Mouse (Mus musculus): ENCODE results near the gene Rogdi.

The Rogdi gene

DNA sequence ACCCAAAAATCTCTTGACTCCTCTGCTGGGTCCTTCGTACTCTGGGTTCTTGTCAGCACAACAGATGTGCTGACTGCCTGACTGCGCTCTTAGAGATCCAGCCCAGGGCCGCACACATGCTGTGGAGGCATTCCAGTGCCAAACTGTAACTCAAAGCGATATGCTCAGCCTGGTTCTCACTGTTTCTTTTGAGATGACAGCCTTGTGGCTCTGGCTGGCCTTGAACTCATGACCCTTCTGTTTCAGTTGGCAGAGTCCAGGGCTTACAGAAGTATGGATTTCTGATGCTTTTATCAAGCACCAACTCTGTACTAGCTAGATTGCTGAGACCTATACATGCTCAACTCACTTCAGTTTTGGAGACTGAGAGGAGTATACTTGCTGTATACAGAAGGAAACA is 20.1 kb downstream of the Rogdi start:
- in situ Hi-C loops (cut with MboI, MseI) = no loop called here

DNA sequence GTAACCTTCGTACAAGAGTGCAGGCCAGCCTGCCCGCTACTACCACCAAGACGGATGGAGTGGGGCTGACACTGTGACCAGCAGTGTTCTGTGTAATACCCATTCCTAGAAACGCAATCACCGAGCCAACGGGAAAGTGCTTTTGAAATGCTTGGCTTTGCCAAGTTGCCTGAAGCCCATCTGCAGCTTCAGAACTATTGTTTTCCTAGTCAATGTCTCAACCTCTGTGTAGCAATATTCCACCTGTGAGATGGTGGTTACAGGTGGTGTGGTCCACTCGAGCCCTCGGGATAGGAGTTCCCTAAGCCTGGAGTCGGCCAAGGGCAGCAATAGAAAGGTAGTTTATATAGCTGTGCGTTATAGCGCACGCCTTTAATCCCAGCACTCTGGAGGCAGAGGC is 28.6 kb downstream of the Rogdi start:
- in situ Hi-C loops (cut with MboI, MseI) = loop anchor here (5.0 kb wide), 1 partner anchor 158 kb away; no protein-coding TSS in a partner anchor

DNA sequence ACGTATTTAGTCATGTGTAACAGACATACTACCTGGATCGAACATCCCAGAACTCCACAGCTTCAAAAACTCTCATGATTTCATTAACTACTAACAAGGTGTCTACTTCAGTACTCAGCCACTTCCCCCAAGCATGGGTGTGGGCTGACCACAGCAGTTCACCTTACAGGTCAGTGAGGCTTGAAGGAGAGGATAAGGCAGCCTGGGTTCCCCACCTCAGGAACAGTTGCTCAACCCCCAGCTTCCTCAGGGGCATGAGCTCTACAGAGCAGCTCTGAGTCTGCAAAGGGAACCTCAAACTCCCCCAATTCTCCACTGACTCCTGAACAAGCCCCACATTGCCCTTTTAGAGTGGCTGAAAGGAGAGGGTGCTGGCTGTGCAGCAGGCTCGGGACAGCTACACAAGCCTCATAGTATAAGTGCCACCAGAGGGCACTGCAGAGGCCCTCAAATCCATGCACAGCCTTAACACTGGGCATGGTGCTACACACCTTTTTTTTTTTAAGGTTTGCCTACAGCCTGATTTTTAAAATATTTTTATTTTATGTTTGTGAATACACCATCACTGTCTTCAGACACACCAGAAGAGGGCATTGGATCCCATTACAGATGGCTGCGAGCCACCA is 33.5 kb downstream of the Rogdi start:
- in situ Hi-C loops (cut with MboI, MseI) = no loop called here

DNA sequence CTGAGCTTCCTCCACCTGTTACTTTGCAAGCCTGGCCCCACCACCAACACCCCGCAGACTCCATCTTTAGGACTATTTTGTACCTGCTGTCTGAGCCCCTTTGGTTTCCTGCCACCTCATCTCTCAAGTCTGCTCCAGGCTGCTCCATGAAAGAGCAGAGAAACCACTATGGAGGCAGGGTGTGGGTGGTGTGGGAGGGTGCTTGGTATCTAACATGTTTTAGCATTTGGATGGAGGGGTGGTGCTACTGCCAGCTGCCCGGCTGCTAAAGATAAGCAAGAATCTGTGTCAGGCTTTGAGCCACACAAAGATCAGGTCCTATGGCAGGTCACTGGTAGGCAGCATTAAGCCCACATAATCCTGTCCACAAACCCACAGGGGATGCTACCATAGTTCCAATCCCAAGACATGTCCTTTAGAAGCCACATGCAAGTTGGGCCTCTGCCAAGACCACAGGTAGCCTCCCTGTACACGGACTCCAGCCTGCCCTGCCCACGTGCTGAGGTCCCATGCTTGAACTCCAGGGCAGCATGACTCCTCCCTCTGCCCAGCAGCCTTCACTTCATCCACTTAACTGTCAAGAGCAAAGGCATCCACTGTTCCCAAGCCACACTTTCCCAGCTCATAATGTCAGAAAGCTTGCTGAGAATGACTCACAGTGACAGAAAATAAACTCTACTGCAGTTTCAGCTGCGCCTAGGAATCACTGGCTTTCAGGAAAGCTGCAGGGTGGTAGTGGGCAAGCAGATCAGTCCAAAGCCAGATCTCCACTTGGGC is 34.9 kb downstream of the Rogdi start:
- in situ Hi-C loops (cut with MboI, MseI) = no loop called here

DNA sequence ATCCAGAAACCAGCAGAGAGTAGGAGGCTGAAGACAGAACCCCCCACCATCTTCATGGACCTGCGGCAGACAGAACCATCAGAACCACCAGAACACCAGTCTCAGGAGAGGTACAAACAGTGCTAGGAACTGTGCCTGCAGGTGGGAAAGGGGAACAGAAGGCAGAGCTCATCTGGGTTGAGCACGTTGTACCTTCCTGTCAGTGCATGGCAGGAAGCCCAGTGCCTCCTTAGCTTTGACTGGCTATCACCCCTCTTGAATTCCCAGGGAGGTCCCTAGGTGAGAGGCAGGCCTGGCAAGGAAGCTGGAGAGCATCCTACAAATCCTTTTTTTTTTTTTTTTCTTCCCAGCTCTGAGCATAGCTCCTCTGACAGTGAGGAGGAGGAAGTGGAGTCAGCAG is 37.2 kb downstream of the Rogdi start:
- in situ Hi-C loops (cut with MboI, MseI) = no loop called here

DNA sequence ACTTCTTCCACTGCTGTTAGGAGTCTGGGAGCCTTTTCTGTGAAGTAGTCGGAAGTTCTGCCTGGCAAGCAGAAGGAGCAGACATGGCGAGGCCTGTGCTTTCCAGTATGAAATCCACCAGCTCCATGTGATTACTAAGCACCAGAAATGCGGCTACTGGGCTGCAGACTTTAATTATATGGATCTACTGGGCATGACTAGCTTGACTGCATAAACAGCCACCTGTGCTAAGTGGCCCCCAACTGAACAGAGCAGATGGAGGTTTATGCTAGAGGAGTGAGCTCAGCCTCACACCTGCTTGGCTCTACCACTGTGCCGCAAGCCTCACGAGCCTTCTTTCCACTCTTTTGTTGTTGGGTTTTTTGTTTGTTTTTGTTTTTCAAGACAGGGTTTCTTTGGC is 38.8 kb downstream of the Rogdi start:
- in situ Hi-C loops (cut with MboI, MseI) = no loop called here

DNA sequence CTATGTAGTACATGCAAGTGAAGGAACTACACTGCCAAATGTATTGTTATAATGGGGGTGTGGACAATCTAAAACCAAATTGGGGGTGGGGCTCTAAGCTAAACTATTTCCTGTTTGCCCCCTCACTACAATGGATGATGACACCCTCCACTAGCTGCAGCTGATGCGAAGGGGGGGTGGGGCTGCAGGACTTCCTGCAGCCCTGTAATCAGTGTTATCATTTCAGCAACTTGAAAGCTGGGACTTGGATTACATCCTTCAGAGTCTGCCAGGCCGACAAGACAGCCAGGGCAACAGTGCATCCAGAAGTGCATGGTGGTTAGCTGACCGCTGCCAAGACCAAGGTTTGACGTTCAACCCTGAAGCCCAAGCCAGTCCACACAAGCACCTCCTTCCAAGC is 41.7 kb downstream of the Rogdi start:
- in situ Hi-C loops (cut with MboI, MseI) = no loop called here

DNA sequence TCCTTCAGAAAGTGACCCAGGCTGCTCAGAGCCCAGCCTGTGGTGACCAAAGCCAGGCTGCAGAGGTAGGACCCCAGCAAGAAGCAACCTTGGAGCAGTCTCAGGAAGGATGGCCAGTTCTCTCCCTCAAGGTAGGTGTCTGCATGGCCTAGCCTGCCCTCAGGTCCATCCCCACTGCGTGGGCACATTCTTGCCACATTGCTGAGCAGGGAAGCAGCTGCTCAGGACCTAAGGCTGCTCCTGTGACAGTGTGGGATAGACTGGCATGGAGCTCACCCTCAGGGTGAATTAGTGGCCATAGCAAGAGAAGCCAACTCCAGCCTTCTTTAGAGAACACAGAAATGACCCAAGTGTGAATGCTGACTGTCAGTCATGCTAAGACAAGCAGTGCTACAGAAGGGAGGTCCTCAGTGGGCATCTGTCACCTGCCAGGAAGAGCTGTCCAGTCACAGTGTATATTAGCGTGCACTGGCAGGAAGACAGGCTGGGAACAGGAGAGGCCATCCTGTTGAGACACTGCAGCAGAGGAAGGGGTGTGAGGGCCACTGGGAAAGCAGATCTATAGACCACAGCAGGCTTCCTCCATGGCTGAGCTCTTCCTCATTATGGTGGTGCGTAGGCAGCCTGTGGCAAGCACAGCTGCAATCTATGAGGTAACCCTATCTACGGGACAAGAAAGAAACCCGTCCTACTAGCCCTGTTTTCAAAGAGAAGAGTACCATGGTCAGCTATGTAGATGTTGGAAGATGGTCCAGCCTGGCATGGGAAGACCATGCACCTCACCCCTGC is 44.1 kb downstream of the Rogdi start:
- in situ Hi-C loops (cut with MboI, MseI) = no loop called here

DNA sequence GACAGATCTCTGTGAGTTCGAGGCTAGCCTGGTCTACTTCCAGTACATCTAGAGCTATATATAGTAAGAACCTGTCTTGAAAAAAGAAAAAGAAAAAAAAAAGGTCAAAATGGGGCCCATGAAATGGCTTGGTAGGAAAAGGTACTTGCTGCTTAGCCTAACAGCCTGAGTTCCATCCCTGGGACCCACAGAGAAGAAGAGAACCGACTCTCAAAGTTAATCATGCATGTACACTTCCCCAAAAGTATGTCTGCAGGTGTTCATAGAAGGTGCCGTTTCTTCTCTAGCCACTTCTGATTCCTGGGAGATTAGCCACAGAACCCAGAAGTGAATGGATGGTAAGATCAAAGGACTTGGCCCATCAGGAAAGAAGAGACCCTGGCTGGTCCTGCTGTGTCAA is 44.9 kb downstream of the Rogdi start:
- in situ Hi-C loops (cut with MboI, MseI) = no loop called here

DNA sequence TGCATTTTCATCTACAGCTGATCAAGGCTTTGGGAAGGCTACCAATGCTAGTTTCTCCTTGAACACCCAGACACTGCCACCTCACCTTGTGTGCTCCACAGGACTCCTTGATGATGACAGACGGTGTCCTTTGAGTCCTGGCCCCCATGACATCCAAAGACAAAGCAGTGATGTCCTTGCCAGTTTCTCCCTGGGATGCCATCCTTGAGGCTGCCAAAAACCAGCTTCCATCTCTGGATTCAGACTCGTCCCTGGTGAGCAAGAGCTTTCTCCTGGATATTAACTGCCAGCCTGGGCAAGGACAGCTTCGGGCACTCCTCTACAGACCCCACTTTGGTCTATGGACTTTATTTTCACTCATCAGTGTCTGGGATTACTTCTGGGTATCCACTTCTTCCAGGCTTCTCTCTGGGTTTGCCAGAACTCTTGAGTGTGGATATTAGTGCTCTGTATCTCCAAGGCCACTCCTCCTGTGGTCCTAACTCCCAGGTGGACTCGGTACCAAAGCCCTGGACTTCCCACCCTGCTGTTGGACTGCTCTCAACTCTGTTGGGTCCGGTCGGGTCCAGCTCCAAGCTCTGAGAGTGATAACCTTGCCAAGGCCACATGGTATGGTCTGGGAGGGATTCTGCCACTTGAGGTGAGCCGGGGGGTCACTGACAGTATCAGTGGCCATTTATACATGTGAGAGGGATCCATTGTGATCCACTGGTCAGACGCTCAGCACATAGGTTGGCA is 47.8 kb downstream of the Rogdi start:
- in situ Hi-C loops (cut with MboI, MseI) = no loop called here

DNA sequence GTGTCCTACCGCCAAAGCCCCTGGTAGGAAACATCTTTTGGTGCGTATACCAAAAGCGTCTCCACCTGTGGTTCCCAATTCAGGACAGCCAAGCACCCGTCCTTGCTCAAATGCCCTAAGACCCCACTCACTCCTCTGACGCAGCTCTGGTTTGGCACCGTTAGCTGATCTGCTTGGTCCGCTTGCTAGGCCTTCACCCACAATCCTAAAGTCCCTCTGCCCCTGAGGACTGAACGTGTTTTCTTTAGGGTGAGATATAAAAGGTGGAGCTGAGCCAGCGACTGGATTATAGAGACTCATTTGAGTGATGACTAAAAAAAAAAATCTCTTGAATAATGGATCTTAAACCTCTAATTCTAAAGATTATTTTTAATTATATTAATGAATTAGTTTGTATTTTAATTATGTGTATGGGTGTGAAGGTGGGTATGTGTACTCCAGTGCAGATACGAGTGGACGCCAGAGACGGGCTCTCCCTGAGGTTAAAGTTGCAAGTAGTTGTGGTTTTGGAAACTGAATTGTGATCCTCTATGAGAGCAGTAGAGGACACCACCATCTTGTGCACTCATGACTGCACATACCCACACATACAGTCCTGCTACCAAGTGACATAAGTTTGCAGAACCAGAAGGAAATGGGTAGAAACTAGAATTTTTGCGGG is 48.5 kb downstream of the Rogdi start:
- in situ Hi-C loops (cut with MboI, MseI) = no loop called here

DNA sequence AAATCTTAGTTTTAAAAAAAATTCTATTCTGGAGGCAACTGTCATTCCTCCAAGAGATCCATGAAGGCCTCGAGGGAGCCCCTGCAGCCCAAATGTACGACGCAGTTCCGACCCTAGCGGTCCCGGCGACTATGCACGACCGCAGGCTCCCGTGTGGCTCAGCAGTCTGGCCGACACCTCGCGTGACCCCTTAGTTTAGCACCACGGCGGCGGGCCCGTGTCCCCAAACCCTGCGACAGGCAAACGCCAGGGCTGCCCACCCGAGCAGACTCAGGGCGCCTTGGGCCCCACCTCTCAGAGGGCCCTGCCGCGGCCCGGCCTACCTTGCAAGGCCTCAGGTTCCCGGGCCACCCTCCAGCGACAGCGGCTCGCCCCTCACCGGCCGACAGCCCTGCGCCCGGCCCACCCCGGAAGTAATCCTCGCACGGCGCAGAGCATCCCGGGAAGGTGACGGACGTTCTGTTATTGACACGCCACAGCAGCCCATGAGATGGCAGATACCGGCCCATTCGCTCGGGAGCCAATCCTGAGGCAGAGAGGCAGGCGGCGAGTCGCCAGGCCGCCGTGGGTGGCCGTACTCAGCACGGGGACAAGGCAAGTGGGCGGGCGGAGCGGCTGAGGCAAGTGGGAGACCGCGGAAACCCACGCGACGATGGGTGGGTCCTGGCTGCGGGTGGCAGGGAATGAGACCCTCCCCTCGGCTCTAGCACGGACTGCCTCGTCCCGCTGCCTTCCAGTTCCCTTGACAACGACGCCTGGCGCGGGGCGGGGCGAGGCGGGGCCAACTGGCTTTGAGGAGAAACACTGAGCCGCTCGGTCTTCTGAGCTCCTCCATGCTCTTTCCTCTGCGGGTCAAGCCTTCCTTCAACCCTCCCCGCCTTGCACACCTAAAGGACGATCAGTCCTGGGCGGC is 49.3 kb downstream of the Rogdi start, which contains the start of gene Anks3:
TSS of gene Anks3 (minus strand) at position 409 of the 913 bp plus-strand sequence.
- in situ Hi-C loops (cut with MboI, MseI) = no loop called here

DNA sequence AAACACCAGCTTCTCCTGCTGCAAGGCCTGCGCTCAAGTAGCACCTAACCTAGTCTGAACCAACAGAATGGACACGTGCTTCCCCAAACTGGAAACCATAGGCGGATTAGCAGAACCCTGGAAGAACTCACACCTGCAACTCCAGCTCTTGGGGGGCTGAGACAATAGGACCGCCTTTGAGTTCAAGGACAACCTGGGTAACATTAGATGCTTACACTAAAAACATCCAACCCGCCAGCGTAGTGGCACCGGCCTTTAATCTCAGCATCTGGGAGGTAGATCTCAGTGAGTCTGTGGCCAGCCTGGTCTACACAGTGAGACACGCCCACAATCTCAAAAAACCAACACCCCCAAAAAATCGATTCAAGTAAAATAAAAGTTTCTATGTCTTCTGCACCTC is 50.0 kb downstream of the Rogdi start:
- in situ Hi-C loops (cut with MboI, MseI) = no loop called here

DNA sequence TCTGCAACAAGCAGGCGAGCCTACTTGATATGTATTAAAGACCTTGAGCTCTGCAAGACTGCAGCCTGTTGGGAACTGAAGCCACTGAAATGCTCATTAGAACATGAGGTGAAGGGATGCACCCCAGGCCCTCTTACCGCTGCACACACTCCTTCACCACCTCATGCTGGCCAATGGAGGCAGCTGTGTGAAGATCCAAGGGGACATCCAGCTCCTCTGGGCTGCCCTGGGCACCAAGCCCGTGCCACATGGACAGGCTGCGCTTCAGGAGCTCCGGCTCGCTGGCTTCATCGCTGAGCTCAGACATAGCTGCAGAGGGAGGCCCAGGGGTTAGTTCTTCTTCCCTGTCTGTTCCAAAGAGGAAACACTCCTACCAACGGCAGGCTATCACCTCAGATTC is 53.1 kb downstream of the Rogdi start:
- in situ Hi-C loops (cut with MboI, MseI) = no loop called here
